Mouse (Mus musculus) intestine, embryonic 14.5 days (tissue): ENCODE results near the gene Mr1. TPM values are rescaled to one million over a fixed set of nuclear protein-coding genes. Genes with fewer than 3 reads are reported as not detected.
A peak's percentile ranks its signal among the peaks of the same experiment; 100 is the strongest.

ENCODE experiments used
- ATAC-seq: fragments of 200-750 bp; cut with Nextera tagmentation; replicated peaks from 2 replicates; pipeline ENCODE4 v1.8.0; 2017; ENCODE audit warnings: low read depth, moderate number of reproducible peaks, moderate TSS enrichment, moderate library complexity; ENCODE audit not compliant: low FRiP score, low TSS enrichment
- DNase-seq: peaks from one replicate; pipeline ENCODE4 v3.0.0-alpha.2; 2018; ENCODE audit warnings: low spot score
- H3K27ac ChIP-seq: fragments of 300-500 bp; sonication (generic); 2 replicates; pipeline ENCODE4 v1.5.1; 2014; ENCODE audit warnings: low read depth, mild to moderate bottlenecking, control low read depth
- H3K27me3 ChIP-seq: fragments of 300-500 bp; sonication (generic); replicated peaks from 2 replicates; pipeline ENCODE4 v1.6.1; 2014; ENCODE audit warnings: low read length, control low read depth; ENCODE audit not compliant: control insufficient read depth, insufficient read depth
- H3K36me3 ChIP-seq: fragments of 300-500 bp; sonication (generic); 2 replicates; pipeline ENCODE4 v1.6.1; 2014; ENCODE audit warnings: low read length, control low read depth; ENCODE audit not compliant: control insufficient read depth, insufficient read depth
- H3K4me1 ChIP-seq: fragments of 300-500 bp; sonication (generic); replicated peaks from 2 replicates; pipeline ENCODE4 v1.6.1; 2014; ENCODE audit warnings: low read length, control low read depth, mixed read lengths; ENCODE audit not compliant: control insufficient read depth, insufficient read depth
- H3K4me2 ChIP-seq: fragments of 300-500 bp; sonication (generic); 2 replicates; pipeline ENCODE4 v1.6.1; 2014; ENCODE audit warnings: low read length
- H3K4me3 ChIP-seq: fragments of 300-500 bp; sonication (generic); 2 replicates; pipeline ENCODE4 v1.5.1; 2014; ENCODE audit warnings: low read depth, low read length, control low read depth, mixed read lengths
- H3K9ac ChIP-seq: fragments of 300-500 bp; sonication (generic); 2 replicates; pipeline ENCODE4 v1.6.1; 2014; ENCODE audit warnings: mild to moderate bottlenecking, low read length
- H3K9me3 ChIP-seq: fragments of 300-500 bp; sonication (generic); 2 replicates; pipeline ENCODE4 v1.6.1; 2016; ENCODE audit warnings: low read length, control low read depth; ENCODE audit not compliant: control insufficient read depth
- WGBS: fragments of 180-500 bp; shearing (Covaris S2); extraction: QIAGEN DNeasy Blood & Tissue Kit; methylation state at CpG from one replicate; pipeline ENCODE4 v1.1.7; 2014; 5-methylcytosine and 5-hydroxymethylcytosine counted together
- polyA plus RNA-seq: library from polyadenylated mRNA; unstranded; fragments of >200 nt; fragmentation: Nextera tagmentation; extraction: Ambion mirVana; gene quantifications from 2 replicates; pipeline ENCODE4 v1.2.1, GENCODE M21; 2014

The Mr1 gene
- polyA plus RNA-seq, 1 experiment from 2014 or later, result 6.8 TPM

- Histone ChIP-seq H3K27ac (no peak overlapping the region), H3K36me3 (no peaks in the 10 kb centered on the region), H3K4me3 (no peak overlapping the region), H3K27me3 (no peaks in the 10 kb centered on the region), H3K9ac (no peak overlapping the region), H3K9me3 (no peaks in the 10 kb centered on the region), H3K4me1 (0 out of 2 replicates have a peak, but pooled peaks cover 2% of the 10 kb centered on the region), H3K4me2 (no peak overlapping the region)
- WGBS, result 87% methylated on average over 3 of the region's 3 CpGs
- DNase-seq, result no peak
- no peak for ATAC-seq
Measured at GRCm38 (mm10) chr1:155149403-155149802, 2.8 kb upstream of the Mr1 start.

GRCm38 (mm10) chr1:155147228-155147627 lies 614 bp upstream of the Mr1 start:
- no peaks in the 10 kb centered on the region for H3K27me3 ChIP-seq
- H3K4me2 ChIP-seq, result no peak overlapping the region
- DNase-seq (no peak), ATAC-seq (no peak)
- H3K27ac ChIP-seq, result no peak overlapping the region
- no peaks in the 10 kb centered on the region for H3K36me3 ChIP-seq
- H3K9ac ChIP-seq, result no peak overlapping the region
- H3K4me1 ChIP-seq, result 0 out of 2 replicates have a peak, but pooled peaks cover 2% of the 10 kb centered on the region
- H3K9me3 ChIP-seq, result no peaks in the 10 kb centered on the region
- 76% methylated on average over 2 of the region's 2 CpGs for WGBS
- no peak overlapping the region for H3K4me3 ChIP-seq

GRCm38 (mm10) chr1:155145620-155146019 lies 994 bp downstream of the Mr1 start:
- Histone ChIP-seq H3K27ac (peak overlapping the region; percentile 52), H3K4me1 (0 out of 2 replicates have a peak, but pooled peaks cover 2% of the 10 kb centered on the region), H3K9ac (no peak overlapping the region), H3K4me2 (peak overlapping the region; percentile 53), H3K36me3 (no peaks in the 10 kb centered on the region), H3K9me3 (no peaks in the 10 kb centered on the region), H3K4me3 (peak overlapping the region; percentile 39), H3K27me3 (no peaks in the 10 kb centered on the region)
- WGBS, result 26% methylated on average over 6 of the region's 6 CpGs
- DNase-seq (no peak), ATAC-seq (no peak; the same call in 1 of the 2 replicates)

DNA sequence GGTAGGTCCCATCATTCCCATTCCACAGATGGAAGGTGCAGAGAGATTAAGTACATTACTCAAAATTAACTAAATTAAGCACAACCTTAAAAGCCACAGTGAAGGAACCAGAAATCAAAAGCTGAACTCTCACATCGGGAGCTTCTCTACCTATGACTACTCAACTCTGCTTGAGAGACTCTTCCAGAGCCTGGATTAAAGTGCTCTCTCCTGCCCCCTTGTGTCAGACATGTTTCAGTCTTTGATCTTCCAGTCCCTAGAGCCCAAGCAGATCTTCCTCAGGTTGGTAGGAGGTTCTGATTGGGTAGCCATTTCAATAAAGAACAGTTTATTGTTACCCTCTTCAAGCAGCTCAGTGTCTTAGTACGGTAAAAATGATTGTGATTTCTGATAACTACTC lies 6.5 kb downstream of the Mr1 start:
- DNase-seq (no peak), ATAC-seq (no peak)
- 76% methylated on average over 2 of the region's 2 CpGs for WGBS

DNA sequence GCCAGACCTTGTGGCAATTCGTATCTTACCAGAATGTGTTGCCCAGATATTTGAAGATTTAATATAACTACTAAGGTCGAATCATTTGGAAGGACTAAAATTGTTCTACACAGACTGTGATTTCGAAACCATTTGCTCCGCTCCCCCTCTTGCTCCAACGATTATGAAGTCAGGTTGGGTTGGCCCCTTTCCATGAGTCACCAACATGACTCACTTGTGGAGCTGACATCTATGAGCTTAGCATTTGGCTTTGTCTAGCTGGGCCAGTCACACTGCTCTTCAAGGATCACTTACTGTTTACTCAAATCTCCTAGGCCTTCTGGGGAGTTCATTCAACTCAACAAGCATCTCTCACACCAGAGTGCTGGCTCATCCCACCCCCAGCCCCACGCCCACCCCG lies 7.8 kb downstream of the Mr1 start:
- ATAC-seq (no peak), DNase-seq (no peak)
- H3K27me3 ChIP-seq, result no peaks in the 10 kb centered on the region
- no peaks in the 10 kb centered on the region for H3K36me3 ChIP-seq
- H3K4me2 ChIP-seq, result no peak overlapping the region
- H3K9ac ChIP-seq, result no peak overlapping the region
- no peaks in the 10 kb centered on the region for H3K9me3 ChIP-seq
- H3K4me3 ChIP-seq, result no peak overlapping the region
- peaks cover 4% of the 10 kb centered on the region; the same call in 1 of the 2 replicates for H3K4me1 ChIP-seq
- 86% methylated on average over 7 of the region's 7 CpGs for WGBS
- no peak overlapping the region for H3K27ac ChIP-seq

More for the DNA sequence above, 6.5 kb downstream of the Mr1 start:
- Histone ChIP-seq H3K36me3 (no peaks in the 10 kb centered on the region), H3K4me2 (no peak overlapping the region), H3K27ac (no peak overlapping the region), H3K27me3 (no peaks in the 10 kb centered on the region), H3K9ac (no peak overlapping the region), H3K4me3 (no peak overlapping the region), H3K9me3 (no peaks in the 10 kb centered on the region), H3K4me1 (peaks cover 1% of the 10 kb centered on the region; the same call in 1 of the 2 replicates)

DNA sequence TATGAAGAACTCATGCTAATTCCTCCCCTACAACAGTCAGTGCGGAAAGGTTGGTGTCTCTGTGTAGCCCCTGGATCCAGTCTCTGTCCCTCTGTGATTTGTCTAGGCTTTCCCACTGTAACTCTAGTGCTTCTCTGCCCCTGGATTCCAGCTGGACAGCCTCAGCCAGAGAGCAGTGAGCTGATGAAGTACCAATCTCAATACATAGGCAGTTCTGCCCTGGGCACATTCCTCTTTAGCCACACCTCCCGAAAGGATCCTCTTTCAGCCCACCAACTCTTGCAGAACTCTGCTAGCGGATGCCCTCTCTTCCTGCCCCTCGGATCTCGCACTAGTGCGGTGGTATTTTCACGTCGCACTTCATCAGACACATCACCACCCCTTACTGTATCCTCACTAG lies 11.7 kb downstream of the Mr1 start:
- Histone ChIP-seq H3K9me3 (no peaks in the 10 kb centered on the region), H3K27ac (no peak overlapping the region), H3K27me3 (no peaks in the 10 kb centered on the region), H3K4me3 (no peak overlapping the region), H3K4me2 (no peak overlapping the region), H3K4me1 (peaks cover 4% of the 10 kb centered on the region; the same call in 1 of the 2 replicates), H3K9ac (no peak overlapping the region), H3K36me3 (no peaks in the 10 kb centered on the region)
- 32% methylated on average over 8 of the region's 8 CpGs for WGBS
- DNase-seq, result no peak
- ATAC-seq, result no peak

DNA sequence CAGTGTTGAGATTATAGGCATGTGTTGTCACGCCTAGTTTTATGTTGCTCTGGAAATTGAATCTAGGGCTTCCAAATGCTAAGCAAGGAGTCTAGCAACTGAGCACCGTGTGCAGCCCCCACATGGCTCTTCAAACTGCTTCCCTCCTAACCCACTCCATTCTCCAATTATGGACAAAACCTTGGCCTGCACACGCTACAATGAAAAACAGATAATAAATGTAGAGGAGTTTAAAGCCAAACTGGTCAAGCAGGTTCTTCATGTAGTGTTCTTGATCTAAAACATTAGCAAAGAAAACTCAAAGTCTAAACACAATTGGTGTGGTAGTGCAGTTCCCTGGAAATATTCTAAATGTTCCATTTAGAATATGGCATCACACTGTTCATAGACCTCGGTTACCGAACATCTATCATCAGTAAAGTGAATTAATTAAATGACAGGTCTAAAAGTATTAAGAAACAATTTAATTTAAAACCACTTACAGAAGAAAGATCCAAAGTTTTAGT lies 19.1 kb downstream of the Mr1 start:
- no peak overlapping the region for H3K4me3 ChIP-seq
- no peaks in the 10 kb centered on the region for H3K4me1 ChIP-seq
- no peaks in the 10 kb centered on the region for H3K9me3 ChIP-seq
- ATAC-seq, result no peak
- DNase-seq, result no peak
- no peak overlapping the region for H3K4me2 ChIP-seq
- 80% methylated on average over 5 of the region's 5 CpGs for whole genome bisulfite sequencing
- no peaks in the 10 kb centered on the region for H3K36me3 ChIP-seq
- no peak overlapping the region for H3K9ac ChIP-seq
- no peak overlapping the region for H3K27ac ChIP-seq
- no peaks in the 10 kb centered on the region for H3K27me3 ChIP-seq

GRCm38 (mm10) chr1:155126716-155127115 lies 19.9 kb downstream of the Mr1 start:
- no peak overlapping the region for H3K4me2 ChIP-seq
- no peak overlapping the region for H3K4me3 ChIP-seq
- no peaks in the 10 kb centered on the region for H3K36me3 ChIP-seq
- 74% methylated on average over 5 of the region's 5 CpGs for WGBS
- no peak overlapping the region for H3K9ac ChIP-seq
- ATAC-seq (no peak), DNase-seq (no peak)
- no peaks in the 10 kb centered on the region for H3K9me3 ChIP-seq
- H3K27me3 ChIP-seq, result no peaks in the 10 kb centered on the region
- H3K4me1 ChIP-seq, result no peaks in the 10 kb centered on the region
- H3K27ac ChIP-seq, result no peak overlapping the region

GRCm38 (mm10) chr1:155124397-155124796 lies 22.2 kb downstream of the Mr1 start:
- ATAC-seq (no peak), DNase-seq (no peak)
- Histone ChIP-seq H3K4me1 (no peaks in the 10 kb centered on the region), H3K9ac (no peak overlapping the region), H3K27ac (no peak overlapping the region), H3K9me3 (no peaks in the 10 kb centered on the region), H3K36me3 (no peaks in the 10 kb centered on the region), H3K4me2 (no peak overlapping the region), H3K4me3 (no peak overlapping the region), H3K27me3 (no peaks in the 10 kb centered on the region)
- WGBS, result 93% methylated on average over 5 of the region's 5 CpGs
